Mouse (Mus musculus) spleen, adult 2 months (tissue): ENCODE measurements around the gene Itgal.

Source experiments
- CTCF ChIP-seq: fragments of 200-500 bp; IDR thresholded peaks from 2 replicates; pipeline ENCODE4 v1.5.1; 2011; ENCODE audit warnings: mild to moderate bottlenecking, inconsistent platforms; ENCODE audit not compliant: insufficient read depth, insufficient read length, insufficient replicate concordance; ENCODE audit errors: extremely low read depth
- POLR2A ChIP-seq: fragments of 200-500 bp; IDR thresholded peaks from 2 replicates; pipeline ENCODE4 v1.6.1; 2011; ENCODE audit warnings: low read depth, low read length, inconsistent platforms

DNA sequence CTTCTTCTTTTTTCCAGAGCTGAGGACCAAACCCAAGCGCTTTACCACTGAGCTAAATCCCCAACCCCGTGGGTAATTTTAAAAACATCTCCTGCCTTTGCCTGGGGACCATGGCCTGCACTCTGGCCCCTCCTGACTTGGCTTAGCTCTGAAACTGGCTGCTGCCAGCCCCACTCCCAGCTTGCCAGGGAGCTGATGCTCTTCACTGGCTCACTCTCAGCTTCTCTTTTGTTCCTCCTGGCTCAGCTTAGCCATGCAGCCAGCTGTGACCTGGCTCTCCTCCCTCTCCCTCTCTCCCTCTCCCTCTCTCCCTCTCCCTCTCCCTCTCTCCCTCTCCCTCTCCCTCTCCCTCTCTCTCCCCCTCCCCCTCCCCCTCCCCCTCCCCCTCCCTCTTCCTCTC lies 30.6 kb downstream of the Itgal start:
- TF ChIP-seq POLR2A = no peak
- TF ChIP-seq CTCF = no peak
